Mouse (Mus musculus): ENCODE data around the gene Hivep3.

- TF ChIP-seq USF1 (IDR thresholded peaks at IDR 0.05; ENCODE audit: low read depth) = no peak
- no peak for TF ChIP-seq POLR2A (IDR thresholded peaks at IDR 0.05; ENCODE audit: insufficient read length, low read depth)
- TF ChIP-seq E2F4 (IDR thresholded peaks at IDR 0.05; ENCODE audit: insufficient read depth) = no peak
- no peak for TF ChIP-seq CEBPB (IDR thresholded peaks at IDR 0.05; ENCODE audit: insufficient read depth, poor library complexity, severe bottlenecking)
- TF ChIP-seq POLR2AphosphoS2 (IDR thresholded peaks at IDR 0.05; ENCODE audit: insufficient read length, low read depth) = no peak
- TF ChIP-seq TCF12 (IDR thresholded peaks at IDR 0.05; ENCODE audit: insufficient read depth, poor library complexity, severe bottlenecking) = no peak
Observed at GRCm38 (mm10) chr4:119893255-119893779, 159.7 kb downstream of the Hivep3 start.

Data from myocyte (in vitro differentiated cells).